Mouse (Mus musculus): ENCODE measurements at regions not wholly inside any gene's neighbourhood (a gene's known extent, or its start where the extent isn't known, plus 50 kb on each side); places are given as distances from the start of the nearest gene placed in this dataset.
A peak's percentile ranks its signal among the peaks of the same experiment; 100 is the strongest.
"Not testable (repeated sequence)": the region's sequence is repeated elsewhere in the genome, so short reads cannot be mapped to it uniquely, and the experiment has no call there.

DNA sequence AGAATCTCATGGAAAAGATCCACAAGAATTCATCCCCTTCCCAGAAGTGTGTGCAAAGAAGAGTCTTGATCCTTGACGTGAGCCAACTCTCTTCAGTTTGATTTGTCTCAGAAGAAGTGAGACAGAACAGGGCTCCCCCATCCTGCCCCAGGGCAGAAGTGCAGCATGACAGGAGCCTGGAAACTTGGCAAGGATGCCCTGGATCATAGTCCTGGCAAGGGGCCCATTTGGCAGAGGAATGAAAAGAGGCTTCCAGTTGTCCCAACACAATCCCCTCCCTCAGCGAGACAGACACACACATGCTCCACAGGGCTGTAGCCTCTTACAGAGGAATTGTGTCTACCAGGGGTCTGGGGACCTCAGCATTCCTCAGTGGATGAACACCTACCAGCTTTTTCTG is 102.7 kb downstream of the Ptpn20 start:
- DNase-seq: no peak

DNA sequence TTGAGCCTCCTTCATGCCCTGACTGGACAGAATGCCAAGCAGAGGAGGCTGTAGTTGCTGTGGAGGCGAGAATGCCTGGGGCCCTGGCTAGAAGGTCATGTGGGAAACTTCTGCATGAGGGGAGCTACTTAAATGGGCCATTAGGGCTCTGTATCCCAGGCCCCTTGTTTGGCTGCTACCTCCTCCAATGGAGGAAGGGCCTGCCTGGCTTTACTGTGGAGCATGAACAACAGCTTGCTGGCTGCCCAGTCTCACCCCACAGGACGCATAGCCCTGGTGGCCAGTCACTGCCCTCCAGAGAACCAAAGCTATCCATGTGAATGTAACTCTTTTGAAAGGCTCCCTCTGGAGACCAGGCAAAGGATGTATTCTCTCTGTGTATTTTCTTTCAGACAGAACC is 105.2 kb downstream of the Ptpn20 start:
- no peak for DNase-seq

DNA sequence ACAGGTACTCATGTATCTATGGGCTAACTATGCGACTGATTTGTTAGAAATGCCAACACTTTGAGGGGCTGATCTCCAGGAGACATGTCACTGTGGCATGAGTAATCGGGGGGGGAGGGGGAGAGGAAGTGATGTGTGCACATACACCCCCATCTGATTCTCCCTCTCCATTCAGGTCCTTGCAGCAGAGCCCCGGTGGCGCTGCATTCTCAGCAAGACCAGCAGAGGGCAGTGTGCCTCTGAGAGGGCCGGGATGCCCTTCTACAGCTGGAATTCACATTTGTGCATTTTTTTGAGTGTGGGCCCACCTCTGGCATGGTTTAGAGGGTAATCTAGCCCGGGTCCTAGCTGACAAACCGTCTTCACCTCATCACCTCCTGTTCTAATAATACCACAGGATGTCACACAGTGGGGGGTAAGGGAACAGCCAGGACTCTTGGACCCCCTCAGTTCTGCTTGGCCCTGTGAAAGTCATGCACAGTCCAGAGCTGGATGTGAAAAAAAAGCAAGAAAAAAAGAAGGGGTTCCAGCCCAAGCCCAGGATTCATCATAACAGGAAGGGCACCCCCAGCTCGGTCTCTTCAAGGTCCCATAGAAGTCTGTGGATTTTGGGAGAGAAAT is 106.5 kb downstream of the Ptpn20 start:
- DNase-seq: peak in 1 of 2 experiments; percentile 36

DNA sequence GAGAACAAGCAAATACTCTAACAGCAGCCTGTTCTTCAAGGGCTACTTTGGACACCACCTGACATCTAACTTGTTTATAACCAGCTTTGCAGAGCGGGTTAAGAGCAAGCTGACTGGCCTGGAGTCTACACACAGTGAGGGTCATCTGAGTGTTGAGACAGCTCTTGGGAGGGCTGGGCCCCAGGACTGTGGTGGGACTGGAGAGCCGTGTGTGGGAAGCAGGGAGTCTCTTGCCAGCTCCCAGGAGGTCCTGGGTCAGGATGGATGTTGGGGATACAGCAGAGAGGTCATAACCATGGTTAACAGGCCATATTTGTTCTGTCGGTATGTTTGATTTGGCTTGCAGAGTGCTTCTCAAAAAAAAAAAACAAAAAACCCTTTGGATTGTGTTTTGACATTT is 107.8 kb downstream of the Ptpn20 start:
- DNase-seq: no peak

DNA sequence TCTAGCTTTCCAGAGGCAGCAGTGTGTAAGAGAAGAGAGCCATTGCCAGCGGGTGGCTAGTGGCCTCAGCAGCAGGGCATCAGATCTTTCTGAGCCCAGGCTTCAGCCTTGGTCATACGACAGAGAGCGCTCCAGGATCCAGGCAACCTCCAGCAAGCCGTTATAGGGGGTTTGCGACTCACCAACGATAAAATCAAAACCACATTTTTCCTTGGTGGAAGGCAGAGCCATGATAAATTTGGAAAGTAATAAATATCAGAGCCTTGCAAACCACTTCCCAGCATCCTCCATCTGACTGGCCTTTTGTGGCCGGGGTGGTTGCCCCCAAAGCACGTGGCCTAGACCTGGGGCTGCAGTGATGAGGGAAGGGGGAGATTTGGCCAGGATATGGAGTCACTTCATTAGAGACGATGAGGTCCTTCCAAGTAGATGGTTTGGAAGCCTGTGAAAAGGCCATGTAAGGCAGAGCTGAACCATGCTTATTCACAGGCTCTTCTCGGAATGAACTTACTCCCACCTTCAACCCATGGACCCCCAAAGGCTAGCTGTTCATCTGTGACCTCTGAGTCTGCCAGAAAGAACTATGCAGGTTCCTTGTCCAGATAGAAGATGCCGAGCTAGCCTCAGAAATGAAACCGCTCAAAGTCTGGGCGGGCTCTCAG is 110.9 kb downstream of the Ptpn20 start:
- DNase-seq: no peak

DNA sequence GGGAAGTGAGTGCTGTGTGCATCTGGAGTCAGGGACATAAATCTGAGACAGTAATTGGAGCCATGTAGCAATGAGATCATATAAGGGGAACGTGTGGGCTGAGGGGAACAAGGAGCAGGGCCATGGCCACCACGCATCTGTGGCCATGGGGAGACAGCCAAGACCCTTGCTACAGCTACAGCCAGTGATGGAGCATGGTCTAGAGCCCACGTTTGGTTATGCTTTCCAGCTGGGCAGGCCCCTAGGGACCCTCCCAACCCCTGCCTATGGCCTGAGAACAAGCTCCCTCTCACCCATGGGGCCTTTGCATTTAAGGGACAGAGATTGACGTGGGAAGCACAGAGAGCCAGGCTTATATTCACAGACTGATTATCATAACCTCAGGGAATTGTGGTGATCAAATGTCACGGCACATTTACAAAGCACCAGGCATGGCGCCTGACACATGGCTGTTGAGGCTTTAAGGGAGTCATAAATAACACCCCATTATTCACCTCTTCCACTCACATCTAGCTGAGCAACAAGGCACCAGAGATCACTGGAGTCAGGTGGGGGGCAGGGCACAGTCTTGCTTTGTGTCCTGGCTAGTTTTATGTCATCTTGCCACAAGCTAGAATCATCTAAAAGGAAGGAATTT is 118.8 kb downstream of the Ptpn20 start:
- no peak for DNase-seq

DNA sequence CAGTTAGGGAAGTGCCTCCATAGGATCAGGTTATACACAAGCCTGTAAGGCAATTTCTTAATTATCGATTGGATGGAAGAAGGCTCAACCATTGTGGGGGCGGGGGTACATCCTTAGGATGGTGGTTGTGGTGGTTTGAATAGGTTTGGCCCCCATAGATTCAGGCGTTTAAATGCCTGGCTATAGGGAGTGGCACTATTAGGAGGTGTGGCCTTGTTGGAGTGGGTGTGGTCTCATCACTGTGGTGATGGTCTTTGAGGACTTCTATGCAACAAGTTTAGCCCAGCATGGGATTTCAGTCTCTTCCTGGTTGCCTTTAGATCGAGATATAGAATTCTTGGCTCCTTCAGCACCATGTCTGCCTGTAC is 119.3 kb downstream of the Ptpn20 start:
- DNase-seq: no peak

DNA sequence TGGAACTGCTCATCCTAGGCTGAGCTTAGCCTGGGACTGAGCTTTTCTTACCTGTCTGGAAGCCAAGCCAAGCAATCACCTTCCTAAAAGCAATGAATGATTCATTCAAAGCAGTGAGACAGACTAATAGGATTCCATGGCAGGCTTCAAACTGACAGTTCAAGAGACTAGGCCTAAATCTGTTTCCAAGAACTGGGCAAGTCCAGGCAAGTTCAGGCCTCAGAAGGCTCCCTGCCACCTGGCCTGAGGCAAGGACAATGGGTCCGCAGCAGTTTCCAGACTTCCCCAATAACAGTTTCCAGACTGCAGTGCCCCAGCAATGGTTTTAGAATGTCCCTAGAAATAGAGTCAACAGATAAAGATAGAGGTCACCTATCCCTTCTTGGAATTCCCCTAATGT is 123.5 kb downstream of the Ptpn20 start:
- no peak for DNase-seq

DNA sequence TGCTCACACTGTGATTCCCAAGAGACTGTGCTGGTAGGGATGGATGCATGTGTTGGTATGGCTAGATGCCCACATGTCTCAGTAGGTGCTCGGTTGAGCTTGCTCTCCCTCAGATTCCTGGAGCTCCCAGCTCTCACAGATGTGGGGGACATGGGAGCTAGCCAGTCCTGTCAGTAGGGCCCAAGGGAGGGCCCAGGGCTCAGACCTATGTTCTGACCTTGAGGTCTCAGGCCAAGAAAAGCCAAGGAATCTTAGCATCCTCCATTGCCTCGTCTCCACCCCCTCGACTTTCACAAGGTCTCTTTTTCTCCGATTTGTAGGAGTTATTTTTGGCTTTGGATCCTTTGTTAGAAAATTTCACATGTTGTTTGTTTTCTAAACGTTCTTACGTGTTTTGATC is 130.6 kb downstream of the Ptpn20 start:
- DNase-seq: no peak

DNA sequence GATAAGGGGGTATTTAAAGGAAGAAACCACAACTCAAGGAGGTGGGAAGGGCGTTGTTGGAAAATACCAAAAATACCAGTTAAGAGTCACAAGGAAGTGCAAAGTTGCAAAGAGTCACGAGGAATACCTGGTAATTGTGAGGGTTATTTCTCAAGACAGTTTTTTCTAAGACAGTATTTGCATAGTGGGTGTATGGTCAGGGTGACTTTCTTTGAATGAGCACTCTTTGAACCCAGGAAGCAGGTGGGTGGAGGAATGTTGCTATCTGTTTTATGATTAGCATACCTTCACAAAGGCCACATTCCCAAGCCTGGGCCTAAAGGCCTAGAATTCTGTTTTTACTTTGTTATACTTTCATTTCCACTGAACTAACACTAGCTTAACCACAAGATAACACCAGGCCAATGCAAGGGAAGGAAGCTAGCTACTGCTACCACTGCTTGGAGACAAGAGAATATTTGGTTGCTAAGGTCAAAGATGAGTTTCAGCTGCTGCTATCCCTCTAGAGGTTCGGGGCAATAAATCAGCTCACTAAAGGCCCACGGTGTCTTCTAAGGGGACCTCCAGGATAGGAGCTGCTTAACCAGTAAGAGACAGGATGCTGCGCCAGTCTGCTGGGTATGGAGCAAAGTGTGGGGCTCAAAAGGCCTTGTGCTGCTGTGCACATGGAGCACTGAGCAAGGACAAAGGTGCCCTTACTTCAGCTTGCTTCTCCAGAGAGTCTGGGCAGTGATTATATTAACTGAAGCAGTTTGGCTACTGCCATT is 133.6 kb downstream of the Ptpn20 start:
- not testable (repeated sequence) for DNase-seq

DNA sequence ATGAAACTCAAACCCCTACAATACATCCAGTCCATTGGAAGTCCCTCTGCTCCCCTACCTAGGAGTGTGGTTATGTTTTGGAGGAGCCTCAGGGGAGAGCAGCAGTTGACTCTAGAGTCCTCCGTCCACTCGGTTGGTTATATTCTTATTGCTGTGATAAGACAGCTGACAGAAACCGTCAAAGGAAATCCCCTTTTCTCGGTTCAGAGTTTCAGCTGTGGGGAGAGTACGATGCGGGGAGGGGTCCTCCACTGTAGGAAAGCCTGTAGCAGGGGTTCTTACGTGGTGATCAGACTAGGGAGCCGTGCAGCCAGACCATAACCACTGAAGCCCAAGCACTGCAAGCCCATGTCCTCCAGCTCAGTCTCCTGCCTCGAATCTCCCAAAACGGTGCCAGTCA is 137.5 kb downstream of the Ptpn20 start:
- DNase-seq: no peak

DNA sequence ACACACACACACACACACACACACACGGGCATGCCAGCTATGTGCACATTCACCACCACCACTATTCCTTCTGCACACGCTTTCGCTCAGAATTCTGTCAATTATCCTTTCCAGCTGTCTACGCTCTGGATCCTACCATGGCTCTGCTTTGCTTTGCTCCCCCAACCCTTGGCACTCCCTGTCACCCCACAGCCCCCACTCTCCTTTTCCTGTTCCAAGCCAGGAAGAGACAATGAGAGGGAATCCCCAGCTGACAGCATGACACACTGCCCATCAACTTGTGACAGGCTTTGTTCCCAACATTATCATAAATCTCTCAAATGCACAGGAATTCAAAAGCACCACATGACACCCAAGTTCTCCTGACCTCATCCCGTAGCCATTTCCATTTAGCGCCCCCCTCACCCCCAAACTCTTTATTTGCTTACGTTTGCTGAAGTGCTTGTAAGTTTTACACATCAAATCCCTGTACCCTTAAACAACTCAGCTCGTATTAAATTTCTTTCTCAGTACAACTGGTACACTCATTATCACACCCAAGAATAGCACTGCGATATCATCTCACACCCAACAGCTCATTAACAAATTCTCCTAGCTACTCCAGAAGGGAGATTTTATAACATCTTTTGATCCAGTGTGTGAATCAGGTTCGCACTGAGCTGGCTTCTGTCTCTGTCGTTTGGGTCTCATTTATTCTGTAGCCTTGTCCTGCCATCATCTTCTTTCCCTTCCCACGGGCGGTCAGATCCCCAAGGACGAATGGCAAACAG is 140.3 kb downstream of the Ptpn20 start:
- DNase-seq: no peak

DNA sequence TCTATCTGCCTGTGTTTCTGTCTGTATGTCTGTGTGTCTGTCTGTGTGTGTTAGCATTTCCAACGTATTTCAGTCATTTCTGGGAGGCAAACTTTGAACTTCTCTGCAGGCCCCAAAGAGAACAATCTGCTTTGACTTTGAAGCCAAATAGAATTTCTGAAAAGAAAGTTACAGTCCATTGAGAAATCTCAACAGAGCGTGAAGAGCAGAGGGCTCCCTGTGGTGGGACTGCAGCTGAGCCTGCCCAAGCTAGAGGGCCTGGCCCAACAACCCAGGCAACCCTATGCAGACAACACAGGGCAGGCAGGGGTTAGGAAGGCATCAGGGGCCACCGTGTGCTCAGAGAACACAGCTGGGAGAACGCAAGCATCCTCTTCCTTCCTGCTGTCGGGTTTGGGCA is 143.7 kb downstream of the Ptpn20 start:
- DNase-seq: no peak

DNA sequence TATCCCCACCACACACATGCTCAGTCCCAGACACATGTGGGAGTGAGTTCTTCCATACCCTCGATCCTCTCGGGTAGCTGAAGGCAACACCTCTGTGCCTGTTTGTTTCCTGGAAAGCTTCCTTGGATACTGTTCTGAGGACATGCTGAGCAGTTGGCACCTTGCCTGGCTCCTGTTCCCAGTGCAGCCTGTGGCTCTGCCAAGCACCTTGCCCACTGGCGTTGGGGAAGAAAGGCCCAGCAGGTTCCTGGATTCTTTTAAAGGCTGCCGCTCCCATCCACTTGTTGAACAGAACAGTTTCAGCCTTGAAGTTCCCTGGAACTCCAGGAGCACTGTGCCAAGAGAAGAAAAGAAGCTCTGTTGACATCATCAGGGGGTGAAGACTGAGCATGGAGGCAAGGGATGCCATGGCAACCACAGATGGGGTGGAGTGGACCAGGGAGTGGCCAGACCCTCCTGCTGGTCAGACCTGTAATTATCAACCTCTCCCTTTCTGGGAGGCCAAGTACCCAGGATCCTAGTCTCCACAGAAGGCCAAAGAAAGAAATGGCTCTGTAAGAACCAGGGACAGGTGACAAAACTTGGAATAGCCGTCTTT is 145.5 kb downstream of the Ptpn20 start:
- DNase-seq: no peak

DNA sequence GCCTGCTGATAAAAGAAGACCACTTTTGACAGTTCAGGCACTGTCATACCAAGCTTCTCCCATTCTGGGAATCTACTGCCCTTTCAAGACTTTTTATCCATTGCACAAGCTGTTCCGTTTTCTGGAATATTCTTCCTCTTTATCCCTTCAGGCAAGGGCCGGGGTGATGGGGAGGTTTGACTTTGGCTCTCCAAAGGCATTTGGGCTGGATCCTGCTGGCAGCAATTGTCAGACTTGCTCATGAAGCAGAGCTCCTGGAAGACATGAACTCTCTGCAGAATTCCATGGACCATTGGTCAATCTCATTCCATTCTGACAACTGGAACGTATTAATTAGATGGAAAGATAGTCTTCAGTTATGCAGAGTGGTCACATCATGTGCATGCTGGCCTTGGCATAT is 146.6 kb downstream of the Ptpn20 start:
- DNase-seq: no peak

DNA sequence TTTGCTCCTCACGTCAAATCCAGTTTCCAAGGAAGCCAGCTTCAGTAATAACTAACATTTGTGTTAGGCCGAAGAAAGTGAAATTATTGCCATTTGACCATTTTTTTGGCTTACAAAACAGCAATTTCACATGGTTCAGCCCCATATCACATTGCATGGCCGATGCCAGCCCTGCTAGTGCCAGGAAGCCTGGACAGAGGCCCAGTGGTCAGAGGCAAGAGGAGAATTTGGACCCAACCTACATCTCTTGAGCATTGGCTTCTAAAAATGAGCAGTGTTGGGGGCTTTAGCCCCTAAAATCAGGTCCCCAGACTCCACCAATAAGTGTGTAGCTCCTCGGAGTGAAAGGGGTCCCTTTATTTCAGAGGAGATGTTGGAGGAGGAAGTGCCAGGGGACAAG is 157.2 kb downstream of the Ptpn20 start:
- no peak for DNase-seq

DNA sequence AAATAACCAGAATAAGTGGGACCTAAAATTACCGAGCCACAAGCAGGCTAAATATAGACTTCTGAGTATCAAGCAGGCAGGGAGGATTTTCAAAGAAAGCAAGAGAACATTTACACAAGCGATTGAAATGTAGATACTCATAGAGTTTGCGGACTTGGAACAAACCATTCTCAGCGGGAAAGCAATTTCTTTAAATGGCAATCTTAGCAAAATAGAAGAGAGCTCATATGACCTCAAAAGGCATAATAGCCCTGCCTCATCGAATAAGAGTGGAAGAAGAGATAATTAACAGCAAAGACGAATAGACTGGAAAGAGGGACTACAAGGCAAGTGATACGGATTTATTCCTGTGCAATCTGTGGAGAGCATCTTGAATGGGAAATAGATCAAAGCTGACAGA is 163.7 kb upstream of the Gdf10 start:
- DNase-seq: no peak

DNA sequence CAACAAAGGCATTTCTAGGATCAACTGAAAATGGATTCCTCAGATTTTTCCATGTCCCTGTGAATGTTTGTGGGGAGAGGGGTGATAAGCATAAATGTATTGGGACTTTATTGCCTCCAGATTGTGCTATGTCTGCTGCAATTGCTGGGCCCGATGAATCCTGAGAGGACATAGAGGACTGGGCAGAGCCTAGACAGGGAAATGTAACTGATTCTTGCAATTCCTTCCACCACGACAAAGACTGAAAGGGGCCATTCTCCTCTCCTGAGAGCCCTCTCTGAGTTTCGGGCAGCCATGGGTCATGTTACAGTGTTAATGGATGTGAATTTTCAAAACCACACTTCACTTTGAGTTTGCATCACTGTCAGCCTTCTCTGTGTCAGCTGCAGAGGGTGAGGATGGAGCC is 159.7 kb upstream of the Gdf10 start:
- DNase-seq: no peak

DNA sequence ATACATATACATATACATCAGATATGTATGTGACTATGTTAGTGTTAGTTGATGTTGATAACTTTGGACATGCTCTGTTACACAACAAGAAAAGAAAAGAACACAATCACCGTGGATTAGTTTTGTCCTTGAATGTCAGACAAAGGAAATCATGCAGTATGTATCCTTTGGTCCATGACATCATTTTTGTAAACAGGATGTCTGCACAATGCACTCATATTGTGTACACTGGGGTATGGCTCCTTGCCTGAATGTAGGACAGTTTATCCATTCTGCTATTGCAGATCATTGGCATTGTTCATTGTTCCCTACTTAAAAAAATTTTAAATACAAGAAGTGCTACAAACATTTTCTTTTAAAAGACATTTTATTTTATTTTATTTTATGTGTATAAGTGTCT is 157.6 kb upstream of the Gdf10 start:
- DNase-seq: no peak

DNA sequence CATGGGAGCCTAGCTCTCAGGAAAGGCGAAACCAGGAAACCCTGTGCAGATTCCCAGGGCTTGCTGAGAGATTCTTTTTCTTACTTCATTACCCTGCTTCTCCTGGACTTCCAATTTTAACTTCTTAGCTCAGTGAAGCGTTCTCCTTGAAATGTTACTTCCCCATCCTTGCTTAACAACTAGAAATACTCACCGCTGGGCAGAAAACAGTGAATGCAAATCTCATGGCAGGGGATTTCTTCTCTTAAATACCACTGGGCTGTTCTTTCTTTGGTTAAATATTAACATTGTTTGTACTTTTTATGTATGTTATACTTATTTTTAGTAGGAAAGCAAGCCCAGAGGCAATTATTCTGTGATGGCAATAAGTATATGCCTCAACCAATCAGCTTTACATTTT is 151.0 kb upstream of the Gdf10 start:
- DNase-seq: no peak

DNA sequence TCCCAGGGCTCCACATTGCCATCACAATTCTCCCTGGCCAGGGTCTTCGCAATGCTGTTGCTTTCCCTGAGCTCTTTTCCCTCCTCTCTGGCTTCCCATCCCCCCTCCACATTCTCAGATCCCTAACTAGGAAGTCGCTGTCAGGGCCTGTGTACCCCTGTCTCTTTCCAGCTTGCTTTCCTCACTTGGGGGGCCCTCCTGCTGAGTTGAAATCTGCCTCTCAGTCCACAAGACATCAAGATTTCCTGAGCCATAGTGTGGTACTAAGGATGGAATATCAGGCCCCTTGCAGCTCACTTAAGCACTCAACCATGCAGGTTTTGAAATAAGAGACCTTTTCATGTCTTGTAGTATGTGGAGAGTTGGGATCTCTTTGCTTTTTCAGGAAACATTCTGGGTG is 133.8 kb upstream of the Gdf10 start:
- DNase-seq: no peak

DNA sequence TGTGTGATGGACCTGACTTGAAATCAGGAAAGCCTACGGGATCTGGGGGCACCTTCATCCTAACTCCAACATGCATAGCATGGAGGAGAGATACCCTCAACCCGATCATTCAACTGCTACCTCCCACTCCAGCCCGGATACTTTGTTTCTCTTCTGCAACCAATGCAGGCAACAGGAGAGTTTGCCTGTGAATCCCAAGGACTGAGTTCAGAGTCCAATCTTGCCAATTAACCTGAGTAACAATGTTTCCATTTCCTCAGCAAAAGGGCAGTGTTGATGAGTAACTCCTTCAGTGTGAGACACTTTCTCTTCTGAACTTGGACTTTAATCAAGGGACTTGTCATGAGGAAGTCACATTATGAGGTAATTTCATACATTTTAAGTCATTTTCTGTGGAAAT is 129.1 kb upstream of the Gdf10 start:
- DNase-seq: no peak

Data from spleen, adult 18-20 months (tissue).